Mouse (Mus musculus): ENCODE measurements around the gene Pgs1.

DNA sequence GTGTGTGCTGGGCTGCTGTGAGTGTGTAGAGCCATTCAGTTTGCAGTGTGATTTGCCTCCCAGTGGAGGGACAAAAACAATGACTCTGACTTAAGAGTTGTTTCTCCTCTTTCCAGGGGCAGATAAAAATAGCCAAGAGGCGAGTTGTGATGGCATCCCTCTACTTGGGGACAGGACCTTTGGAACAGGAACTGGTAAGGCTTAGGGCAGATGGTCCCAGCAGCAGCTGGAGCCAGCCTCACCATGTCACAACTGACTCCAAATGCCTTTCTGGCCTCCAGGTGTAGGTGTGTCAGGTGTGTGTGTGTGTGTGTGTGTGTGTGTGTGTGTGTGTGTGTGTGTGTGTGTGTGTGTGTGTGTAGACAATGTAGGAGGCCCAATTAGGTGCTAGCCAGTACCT lies 14.0 kb downstream of the Pgs1 start:
- TF ChIP-seq CTCF (IDR thresholded peaks at IDR 0.05) (no peak), EP300 (IDR thresholded peaks at IDR 0.05; ENCODE audit: insufficient read depth, low read depth, low read length) (no peak)
